Mouse (Mus musculus) midbrain, embryonic 14.5 days (tissue): ENCODE results near the gene Slc16a10. TPM values are rescaled to one million over a fixed set of nuclear protein-coding genes. Genes with fewer than 3 reads are reported as not detected.

Source experiments
- ATAC-seq: fragments of 200-750 bp; cut with Nextera tagmentation; 2 replicates; pipeline ENCODE4 v1.8.0; 2017; ENCODE audit warnings: moderate number of reproducible peaks, moderate library complexity; ENCODE audit not compliant: low FRiP score, low TSS enrichment
- DNase-seq: peaks from one replicate; pipeline ENCODE4 v3.0.0-alpha.2; 2015
- H3K27ac ChIP-seq: fragments of 300-500 bp; sonication (generic); replicated peaks from 2 replicates; pipeline ENCODE4 v1.5.1; 2014; ENCODE audit warnings: mild to moderate bottlenecking, low read depth, low read length, moderate library complexity
- H3K27me3 ChIP-seq: fragments of 300-500 bp; sonication (generic); 2 replicates; pipeline ENCODE4 v1.6.1; 2014; ENCODE audit warnings: low read length, control low read depth, mixed read lengths; ENCODE audit not compliant: control insufficient read depth, insufficient read depth
- H3K36me3 ChIP-seq: fragments of 300-500 bp; sonication (generic); 2 replicates; pipeline ENCODE4 v1.6.1; 2014; ENCODE audit warnings: low read length, control low read depth; ENCODE audit not compliant: control insufficient read depth, insufficient read depth
- H3K4me1 ChIP-seq: fragments of 300-500 bp; sonication (generic); 2 replicates; pipeline ENCODE4 v1.6.1; 2014; ENCODE audit warnings: mild to moderate bottlenecking, antibody characterized with exemption, low read length, control low read depth; ENCODE audit not compliant: control insufficient read depth, insufficient read depth
- H3K4me2 ChIP-seq: fragments of 300-500 bp; sonication (generic); 2 replicates; pipeline ENCODE4 v1.6.1; 2014; ENCODE audit warnings: mild to moderate bottlenecking, low read length, moderate library complexity
- H3K4me3 ChIP-seq: fragments of 300-500 bp; sonication (generic); replicated peaks from 2 replicates; pipeline ENCODE4 v1.5.1; 2014; ENCODE audit warnings: low read depth, low read length
- H3K9ac ChIP-seq: fragments of 300-500 bp; sonication (generic); replicated peaks from 2 replicates; pipeline ENCODE4 v1.6.1; 2014; ENCODE audit warnings: mild to moderate bottlenecking, low read length, moderate library complexity
- H3K9me3 ChIP-seq: fragments of 300-500 bp; sonication (generic); 2 replicates; pipeline ENCODE4 v1.6.1; 2016; ENCODE audit warnings: low read length, control low read depth, mixed read lengths; ENCODE audit not compliant: control insufficient read depth
- WGBS: fragments of 180-500 bp; shearing (Covaris S2); extraction: QIAGEN DNeasy Blood & Tissue Kit; methylation state at CpG from one replicate; pipeline ENCODE4 v1.1.7; 2014; 5-methylcytosine and 5-hydroxymethylcytosine counted together
- polyA plus RNA-seq: library from polyadenylated mRNA; unstranded; fragments of >200 nt; fragmentation: Nextera tagmentation; extraction: Ambion mirVana; gene quantifications from 2 replicates; pipeline ENCODE4 v1.2.1, GENCODE M21; 2014

Slc16a10 gene
- polyA plus RNA-seq = 1.2 and 3.2 TPM in 2 replicates

DNA sequence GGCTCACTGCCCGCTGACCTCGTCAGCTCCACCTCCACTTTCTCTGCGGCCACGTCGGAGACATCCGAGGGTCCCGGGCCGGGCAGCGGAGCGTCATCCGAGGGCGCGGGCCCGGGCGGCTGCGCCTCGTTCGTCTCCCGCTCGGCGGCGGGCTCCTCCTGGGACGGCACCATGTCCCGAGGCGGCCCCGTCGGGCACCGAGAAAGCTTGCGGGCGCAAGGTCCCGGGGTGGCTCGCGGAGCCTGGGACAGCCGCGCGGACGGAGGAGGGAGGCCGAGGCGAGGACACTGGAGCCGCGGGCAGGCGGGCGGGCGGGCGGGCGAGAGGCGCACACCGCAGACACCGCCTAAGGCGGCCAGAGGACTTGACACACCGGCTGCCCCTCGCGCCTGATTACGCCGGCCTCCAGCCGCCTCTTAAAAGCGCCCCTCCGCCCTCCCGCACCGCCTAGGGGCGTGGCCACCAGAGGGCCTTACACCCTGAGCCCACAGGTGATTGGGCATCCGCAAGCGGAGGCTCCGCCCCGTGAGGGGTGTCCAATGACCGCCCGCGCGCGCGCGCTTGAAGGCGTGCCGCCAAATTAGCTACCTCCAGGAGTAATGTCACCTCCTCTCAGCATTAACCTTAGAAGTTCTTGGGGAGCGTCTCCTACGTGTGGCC, at the start of gene Slc16a10:
TSS of gene Slc16a10 (minus strand) at position 395 of the 660 bp plus-strand sequence.
- under 1% methylated on average over 71 of the region's 76 CpGs for whole genome bisulfite sequencing
- H3K4me1 ChIP-seq = no peaks in the 10 kb centered on the region
- H3K9me3 ChIP-seq = no peaks in the 10 kb centered on the region
- peak within 1 kb of the TSS; percentile 87 for H3K4me2 ChIP-seq
- ATAC-seq (peak; percentile 99), DNase-seq (peak; percentile 95)
- H3K4me3 ChIP-seq = peak within 1 kb of the TSS; percentile 67
- no peaks in the 10 kb centered on the region for H3K36me3 ChIP-seq
- peak within 1 kb of the TSS; percentile 76 for H3K9ac ChIP-seq
- 0 out of 2 replicates have a peak, but pooled peaks cover 7% of the 10 kb centered on the region for H3K27me3 ChIP-seq
- no peak within 1 kb of the TSS for H3K27ac ChIP-seq

GRCm38 (mm10) chr10:40191338-40191979, 49.4 kb upstream of the Slc16a10 start:
- DNase-seq = no peak
- WGBS = 74% methylated on average over 22 of the region's 22 CpGs

GRCm38 (mm10) chr10:40190871-40191270, 48.8 kb upstream of the Slc16a10 start:
- Histone ChIP-seq H3K9me3 (no peaks in the 10 kb centered on the region), H3K27ac (no peak overlapping the region), H3K4me3 (no peak overlapping the region), H3K36me3 (no peaks in the 10 kb centered on the region), H3K4me2 (no peak overlapping the region), H3K27me3 (no peaks in the 10 kb centered on the region), H3K9ac (no peak overlapping the region), H3K4me1 (no peaks in the 10 kb centered on the region)
- DNase-seq = no peak
- no peak for ATAC-seq
- WGBS = 93% methylated on average over 8 of the region's 8 CpGs

More at GRCm38 (mm10) chr10:40191338-40191979, 49.4 kb upstream of the Slc16a10 start:
- no peaks in the 10 kb centered on the region for H3K9me3 ChIP-seq
- no peaks in the 10 kb centered on the region for H3K36me3 ChIP-seq
- ATAC-seq = no peak
- no peaks in the 10 kb centered on the region for H3K27me3 ChIP-seq
- no peak overlapping the region for H3K4me2 ChIP-seq
- no peaks in the 10 kb centered on the region for H3K4me1 ChIP-seq
- H3K4me3 ChIP-seq = no peak overlapping the region
- no peak overlapping the region for H3K9ac ChIP-seq
- H3K27ac ChIP-seq = no peak overlapping the region

- WGBS = 97% methylated on average over 2 of the region's 2 CpGs
- H3K27me3 ChIP-seq = no peaks in the 10 kb centered on the region
- no peaks in the 10 kb centered on the region for H3K36me3 ChIP-seq
- H3K9me3 ChIP-seq = no peaks in the 10 kb centered on the region
- no peak overlapping the region for H3K4me3 ChIP-seq
- ATAC-seq (no peak), DNase-seq (no peak)
- H3K9ac ChIP-seq = no peak overlapping the region
- no peak overlapping the region for H3K4me2 ChIP-seq
- no peak overlapping the region for H3K27ac ChIP-seq
- H3K4me1 ChIP-seq = no peaks in the 10 kb centered on the region
These were observed 47.6 kb upstream of the Slc16a10 start for GRCm38 (mm10) chr10:40189689-40190088.

DNA sequence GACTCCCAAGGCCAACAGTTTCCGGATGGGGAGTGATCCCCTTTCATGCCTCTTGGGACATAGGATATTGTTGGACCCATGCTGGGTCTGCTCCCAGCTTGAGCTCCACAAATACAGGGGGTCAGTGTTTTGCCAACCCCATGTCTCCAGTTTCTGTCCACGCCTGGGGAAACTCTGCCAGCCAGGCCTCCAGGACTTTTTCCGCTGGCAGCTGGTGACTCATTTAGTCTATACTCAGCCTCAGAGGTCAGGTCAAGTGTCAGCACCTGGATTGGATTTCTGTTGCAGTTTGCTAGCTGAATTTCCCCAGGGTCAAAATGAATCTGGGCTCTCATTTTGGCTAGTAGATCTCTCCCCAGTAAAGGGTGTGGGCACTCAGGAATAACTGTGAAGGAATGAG, 46.8 kb upstream of the Slc16a10 start:
- ATAC-seq = no peak
- Histone ChIP-seq H3K36me3 (no peaks in the 10 kb centered on the region), H3K9me3 (no peaks in the 10 kb centered on the region), H3K9ac (no peak overlapping the region), H3K4me3 (no peak overlapping the region), H3K27ac (no peak overlapping the region), H3K4me2 (no peak overlapping the region), H3K4me1 (no peaks in the 10 kb centered on the region), H3K27me3 (no peaks in the 10 kb centered on the region)
- DNase-seq = no peak
- WGBS = 81% methylated on average over 3 of the region's 3 CpGs

- H3K9ac ChIP-seq = no peak overlapping the region
- ATAC-seq (no peak), DNase-seq (no peak)
- no peak overlapping the region for H3K27ac ChIP-seq
- no peaks in the 10 kb centered on the region for H3K36me3 ChIP-seq
- no peaks in the 10 kb centered on the region for H3K4me1 ChIP-seq
- H3K9me3 ChIP-seq = no peaks in the 10 kb centered on the region
- H3K27me3 ChIP-seq = no peaks in the 10 kb centered on the region
- no peak overlapping the region for H3K4me3 ChIP-seq
- H3K4me2 ChIP-seq = no peak overlapping the region
These were observed 43.9 kb upstream of the Slc16a10 start for GRCm38 (mm10) chr10:40185956-40186355.

DNA sequence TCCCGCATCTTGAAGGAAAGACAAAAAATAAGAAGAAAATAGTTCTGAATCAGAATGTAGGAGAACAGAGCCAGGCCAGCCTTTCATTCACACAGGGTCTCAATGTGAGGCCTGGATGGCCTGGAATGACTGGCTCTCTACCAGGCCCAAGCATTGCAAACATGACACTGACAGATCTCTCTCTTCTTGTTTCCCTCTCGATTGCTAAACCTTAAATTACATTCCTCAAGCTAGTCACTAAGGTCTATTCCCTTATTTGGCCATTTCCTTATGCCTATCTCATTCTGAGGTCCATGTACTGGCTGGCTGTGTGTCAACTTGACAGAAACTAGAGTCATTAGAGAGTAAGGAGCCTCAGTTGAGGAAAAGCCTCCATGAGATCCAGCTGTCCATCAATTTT, 38.0 kb upstream of the Slc16a10 start:
- Histone ChIP-seq H3K4me2 (no peak overlapping the region), H3K27me3 (no peaks in the 10 kb centered on the region), H3K27ac (no peak overlapping the region), H3K36me3 (no peaks in the 10 kb centered on the region), H3K4me1 (no peaks in the 10 kb centered on the region), H3K4me3 (no peak overlapping the region), H3K9ac (no peak overlapping the region), H3K9me3 (no peaks in the 10 kb centered on the region)
- 86% methylated on average over 2 of the region's 2 CpGs for whole genome bisulfite sequencing
- ATAC-seq (no peak), DNase-seq (no peak)

- no peaks in the 10 kb centered on the region for H3K9me3 ChIP-seq
- no peak overlapping the region for H3K9ac ChIP-seq
- DNase-seq (no peak), ATAC-seq (no peak)
- no peak overlapping the region for H3K4me3 ChIP-seq
- H3K27ac ChIP-seq = no peak overlapping the region
- H3K4me1 ChIP-seq = no peaks in the 10 kb centered on the region
- WGBS = 90% methylated on average over 5 of the region's 5 CpGs
- H3K36me3 ChIP-seq = no peaks in the 10 kb centered on the region
- H3K4me2 ChIP-seq = no peak overlapping the region
- H3K27me3 ChIP-seq = no peaks in the 10 kb centered on the region
These were observed 37.1 kb upstream of the Slc16a10 start for GRCm38 (mm10) chr10:40179142-40179541.
